Mouse (Mus musculus) heart, postnatal 25 days (tissue): ENCODE data around the gene Lpxn. TPM values are rescaled to one million over a fixed set of nuclear protein-coding genes. Genes with fewer than 3 reads are reported as not detected.

Source experiments
- DNase-seq: peaks from one replicate; pipeline ENCODE4 v3.0.0; 2022; ENCODE audit warnings: low spot score
- intact Hi-C: fragments of 180-260 bp; cut with DNase I; formaldehyde crosslinking; loops from one replicate; pipeline ENCODE4 v1.15.1; 2025
- total RNA-seq, 2 experiments: library from RNA; stranded (reverse); gene quantifications; 2 replicates each; pipeline ENCODE4 v1.2.3; 2021

Gene Lpxn
- total RNA-seq, 2 experiments from 2014 or later = 0.88 to 1.1 TPM

GRCm38 (mm10) chr19:12800621-12801020 lies 4.6 kb downstream of the Lpxn start:
- intact Hi-C loops = no loop called here
- DNase-seq = no peak

- intact Hi-C loops = no loop called here
- DNase-seq = no peak
Measured at GRCm38 (mm10) chr19:12801046-12801445, 5.1 kb downstream of the Lpxn start.

GRCm38 (mm10) chr19:12802830-12803229 lies 6.8 kb downstream of the Lpxn start:
- DNase-seq = no peak
- intact Hi-C loops = no loop called here

- intact Hi-C loops = no loop called here
- DNase-seq = no peak
Measured at GRCm38 (mm10) chr19:12804237-12804636, 8.2 kb downstream of the Lpxn start.

- no peak for DNase-seq
- intact Hi-C loops = no loop called here
Measured at GRCm38 (mm10) chr19:12805730-12806129, 9.7 kb downstream of the Lpxn start.

- intact Hi-C loops = no loop called here
- DNase-seq = no peak
Measured at GRCm38 (mm10) chr19:12806214-12806613, 10.2 kb downstream of the Lpxn start.

- intact Hi-C loops = no loop called here
- DNase-seq = no peak
Measured at GRCm38 (mm10) chr19:12812644-12813364, 16.8 kb downstream of the Lpxn start.

- intact Hi-C loops = no loop called here
Measured at GRCm38 (mm10) chr19:12813883-12814282, 17.9 kb downstream of the Lpxn start.

GRCm38 (mm10) chr19:12818507-12818906 lies 22.5 kb downstream of the Lpxn start:
- intact Hi-C loops = loop anchor here (5.0 kb wide), 1 partner anchor 96 kb away; no protein-coding TSS in a partner anchor
- no peak for DNase-seq

More at GRCm38 (mm10) chr19:12813883-12814282, 17.9 kb downstream of the Lpxn start:
- no peak for DNase-seq

- no peak for DNase-seq
- intact Hi-C loops = loop anchor here (1.0 to 5.0 kb wide), 3 partner anchors 58 to 302 kb away; no protein-coding TSS in a partner anchor
Measured at GRCm38 (mm10) chr19:12820383-12820782, 24.4 kb downstream of the Lpxn start.

- DNase-seq = no peak
- intact Hi-C loops = loop anchor here (5.0 kb wide), 1 partner anchor 232 kb away; no protein-coding TSS in a partner anchor
Measured at GRCm38 (mm10) chr19:12824549-12824948, 28.6 kb downstream of the Lpxn start.

GRCm38 (mm10) chr19:12830823-12831430 lies 34.9 kb downstream of the Lpxn start:
- no peak for DNase-seq
- intact Hi-C loops = no loop called here

- intact Hi-C loops = no loop called here
- DNase-seq = no peak
Measured at GRCm38 (mm10) chr19:12831559-12831958, 35.6 kb downstream of the Lpxn start.

GRCm38 (mm10) chr19:12833625-12834024 lies 37.6 kb downstream of the Lpxn start:
- intact Hi-C loops = no loop called here
- no peak for DNase-seq

GRCm38 (mm10) chr19:12838507-12838906 lies 42.5 kb downstream of the Lpxn start:
- no peak for DNase-seq
- intact Hi-C loops = no loop called here

- DNase-seq = no peak
- intact Hi-C loops = no loop called here
Measured at GRCm38 (mm10) chr19:12846382-12846781, 50.4 kb downstream of the Lpxn start, which contains the start of gene Gm5244. Gm5244 (plus strand) TSS chr19:12846682.

- intact Hi-C loops = no loop called here
- no peak for DNase-seq
Measured at GRCm38 (mm10) chr19:12856983-12857382, 61.0 kb downstream of the Lpxn start, which contains the start of gene Olfr1444. Olfr1444 (plus strand) TSS chr19:12857283.
